Mouse (Mus musculus) megakaryocyte, embryonic 14.5 days (primary cell): ENCODE measurements around the gene Eme1.

Experiments used
- FLI1 ChIP-seq: IDR thresholded peaks from 2 replicates; pipeline ENCODE4 v1.6.1; 2012; ENCODE audit warnings: low read length, inconsistent platforms, mixed read lengths
- GATA1 ChIP-seq: IDR thresholded peaks from 3 replicates; pipeline ENCODE4 v1.6.1; 2012; ENCODE audit warnings: mixed read lengths, low read length, inconsistent platforms, borderline replicate concordance

DNA sequence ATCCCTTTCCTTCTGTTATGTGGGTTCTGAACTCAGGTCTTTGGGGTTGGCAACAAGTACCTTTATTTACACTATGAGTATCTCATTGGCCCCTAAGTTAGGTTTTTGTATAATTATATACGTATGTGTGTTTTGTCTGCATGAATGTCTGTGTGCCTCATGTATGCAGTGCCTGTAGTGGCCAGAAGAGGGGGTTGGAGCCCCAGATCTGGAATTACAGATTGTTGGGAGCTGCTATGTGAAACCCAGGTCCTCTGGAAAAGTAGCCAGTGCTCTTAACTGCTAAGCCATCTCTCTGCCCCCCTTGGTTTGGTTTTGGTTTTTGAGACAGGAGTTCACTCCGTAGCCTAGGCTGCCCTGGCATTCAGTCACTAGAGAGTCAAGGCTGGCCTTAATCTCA is 43.4 kb upstream of the Eme1 start:
- TF ChIP-seq GATA1 (no peak), FLI1 (no peak)
